Mouse (Mus musculus) thymus, adult 2 months (tissue): ENCODE results near the gene Sstr2.

Source experiments
- CTCF ChIP-seq: fragments of 200-500 bp; IDR thresholded peaks from 2 replicates; pipeline ENCODE4 v1.5.1; 2012; ENCODE audit warnings: mild to moderate bottlenecking, control low read depth, low read length, moderate library complexity, borderline replicate concordance; ENCODE audit not compliant: control insufficient read depth, poor library complexity, insufficient read depth; ENCODE audit errors: extremely low read depth
- POLR2A ChIP-seq: fragments of 200-500 bp; IDR thresholded peaks from 2 replicates; pipeline ENCODE4 v1.6.1; 2012; ENCODE audit warnings: mild to moderate bottlenecking, low read length, control low read depth, moderate library complexity; ENCODE audit not compliant: control insufficient read depth, poor library complexity, insufficient read depth; ENCODE audit errors: extremely low read depth

DNA sequence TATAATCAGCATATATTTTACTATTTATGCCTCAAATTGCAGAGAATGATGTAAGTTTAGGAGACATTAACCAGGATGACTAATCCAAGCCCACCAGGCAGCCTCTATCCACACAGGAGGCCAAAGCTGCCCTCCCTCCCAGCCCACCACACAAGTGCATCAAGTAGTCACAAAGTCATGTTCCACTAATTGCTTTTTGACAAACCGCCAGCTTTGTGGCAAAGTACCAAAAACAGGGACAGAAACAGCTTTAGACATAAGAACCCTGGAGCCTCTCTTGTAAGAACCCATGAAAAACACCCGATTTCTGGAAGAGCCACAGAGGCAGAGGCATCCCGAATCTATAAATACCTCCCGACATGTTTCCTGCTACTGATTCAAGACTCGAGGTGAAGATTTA lies 8.9 kb upstream of the Sstr2 start:
- TF ChIP-seq CTCF (no peak), POLR2A (no peak)
